21 mouse cellular contexts compared by ENCODE assay signal in genomic region chr11:35995310-35995709, GRCm38 (mm10). TPM values are rescaled to one million over a fixed set of nuclear protein-coding genes. Genes with fewer than 3 reads are reported as not detected.
DNase-seq lines count a peak whose midpoint lies in the region; TF ChIP-seq lines count a peak whose summit lies in the region.
"Had no signal": no experiment of that assay in that cellular context is flagged by ENCODE, and none has a peak within 500 bp of the region (broad histone marks: within the 10 kb centered on the region; RNA-seq: fewer than 3 reads in every experiment).

No protein-coding gene starts in this region.

- H3K27ac ChIP-seq in layer of hippocampus, adult 2 months: no peak overlapping the region
- H3K27ac ChIP-seq: embryonic facial prominence, embryonic 15.5 days; gastrocnemius, adult 2 months; heart, embryonic 15.5 days; hindbrain, embryonic 15.5 days; intestine, embryonic 15.5 days; macrophage; midbrain, embryonic 15.5 days; neural tube, embryonic 13.5 days had no signal

- H3K4me3 ChIP-seq in layer of hippocampus, adult 2 months: no peak overlapping the region
- H3K4me3 ChIP-seq: embryonic facial prominence, embryonic 15.5 days; gastrocnemius, adult 2 months; heart, embryonic 15.5 days; hindbrain, embryonic 15.5 days; intestine, embryonic 15.5 days; midbrain, embryonic 15.5 days; neural tube, embryonic 13.5 days had no signal

- TF ChIP-seq CTCF in layer of hippocampus, adult 2 months (conservative IDR thresholded peaks at IDR 0.05): peak; percentile 57

- no peak for DNase-seq in layer of hippocampus, adult 2 months (ENCODE audit: low spot score in 2 of 2)
- DNase-seq in layer of hippocampus, adult 18-20 months (ENCODE audit: low spot score in 2 of 2): no peak
- DNase-seq in lung, postnatal 36 days: peak; percentile 32
- DNase-seq in lung, postnatal 4 days: no peak
- DNase-seq in brain, adult 2 months (ENCODE audit: low read depth, low spot score): peak; percentile 21
- no peak for DNase-seq in cerebellum, adult 18-20 months
- DNase-seq in adrenal gland, postnatal 25 days: no peak
- DNase-seq: cerebellum, adult 8-10 months; cerebellum, postnatal 36 days; gastrocnemius, adult 2 months; kidney, postnatal 10 days; retina, postnatal 1 day; right cerebral cortex, postnatal 25 days; thymus, postnatal 14 days had no signal

RNA-seq across cellular contexts. Expression of gene Wwc1, which starts 15.0 kb away (rescaled TPM):
- total RNA-seq in layer of hippocampus, adult 2 months (2021): 100 to 1,000 TPM in 1 of 2 experiments, 10 to 100 TPM in 1; 99.6 to 107 TPM
- 100 to 1,000 TPM in 1 of 2 experiments, 10 to 100 TPM in 1; 99.4 to 107 TPM for total RNA-seq in layer of hippocampus, adult 18-20 months (2021)
- 80.2 and 103 TPM in 2 replicates for total RNA-seq in adrenal gland, postnatal 25 days (2021)
- total RNA-seq: gastrocnemius, adult 2 months had no signal

Comparison
In these comparisons a context has a peak if more than half of its experiments do, and no peak if none do; other contexts are left out.
1. DNase-seq: peak in lung, postnatal 36 days (single experiment) and brain, adult 2 months (single experiment); none in layer of hippocampus, adult 2 months (0 of 2), layer of hippocampus, adult 18-20 months (0 of 2), lung, postnatal 4 days (0 of 2), cerebellum, adult 18-20 months (0 of 2) and adrenal gland, postnatal 25 days (single experiment).